Mouse (Mus musculus) spleen, adult 2 months (tissue): Measurements from ENCODE around the gene Crtc1. TPM values are rescaled to one million over a fixed set of nuclear protein-coding genes. Genes with fewer than 3 reads are reported as not detected.

Source experiments
- DNase-seq, 2 experiments: peaks; one replicate each; pipeline versions ENCODE4 v3.0.0 to v3.0.0-alpha.2; 2012 to 2021; ENCODE audit warnings: low spot score in 2 of 2, low read depth in 1 of 2
- H3K27ac ChIP-seq: fragments of 200-500 bp; 2 replicates; pipeline ENCODE4 v1.5.1; 2012; ENCODE audit warnings: low read length, inconsistent platforms; ENCODE audit not compliant: insufficient read depth
- H3K27me3 ChIP-seq: fragments of 200-500 bp; 2 replicates; pipeline ENCODE4 v1.6.1; 2012; ENCODE audit warnings: mild to moderate bottlenecking, moderate library complexity, low read length, inconsistent platforms; ENCODE audit not compliant: control insufficient read depth, insufficient read depth
- H3K36me3 ChIP-seq: fragments of 200-500 bp; 2 replicates; pipeline ENCODE4 v1.6.1; 2012; ENCODE audit warnings: mild to moderate bottlenecking, low read length, inconsistent platforms; ENCODE audit not compliant: control insufficient read depth, insufficient read depth
- H3K4me1 ChIP-seq: fragments of 200-500 bp; 2 replicates; pipeline ENCODE4 v1.6.1; 2011; ENCODE audit warnings: inconsistent platforms; ENCODE audit not compliant: control insufficient read depth, insufficient read depth, insufficient read length
- H3K4me3 ChIP-seq: fragments of 200-500 bp; 2 replicates; pipeline ENCODE4 v1.5.1; 2011; ENCODE audit warnings: mild to moderate bottlenecking, inconsistent platforms; ENCODE audit not compliant: insufficient read depth, insufficient read length; ENCODE audit errors: extremely low read depth
- CTCF ChIP-seq: fragments of 200-500 bp; IDR thresholded peaks from 2 replicates; pipeline ENCODE4 v1.5.1; 2011; ENCODE audit warnings: mild to moderate bottlenecking, inconsistent platforms; ENCODE audit not compliant: insufficient read depth, insufficient read length, insufficient replicate concordance; ENCODE audit errors: extremely low read depth
- POLR2A ChIP-seq: fragments of 200-500 bp; IDR thresholded peaks from 2 replicates; pipeline ENCODE4 v1.6.1; 2011; ENCODE audit warnings: low read depth, low read length, inconsistent platforms
- WGBS: fragments of 180-500 bp; shearing (Covaris S2); methylation state at CpG from one replicate; pipeline ENCODE4 v1.1.7; 2018; 5-methylcytosine and 5-hydroxymethylcytosine counted together
- polyA plus RNA-seq: library from polyadenylated mRNA; depleted of rRNA; stranded (reverse); fragments of >200 nt; gene quantifications from 2 replicates; pipeline ENCODE4 v1.2.3, GENCODE M21; 2012

The Crtc1 gene
- polyA plus RNA-seq, 1 experiment = 18.9 TPM

DNA sequence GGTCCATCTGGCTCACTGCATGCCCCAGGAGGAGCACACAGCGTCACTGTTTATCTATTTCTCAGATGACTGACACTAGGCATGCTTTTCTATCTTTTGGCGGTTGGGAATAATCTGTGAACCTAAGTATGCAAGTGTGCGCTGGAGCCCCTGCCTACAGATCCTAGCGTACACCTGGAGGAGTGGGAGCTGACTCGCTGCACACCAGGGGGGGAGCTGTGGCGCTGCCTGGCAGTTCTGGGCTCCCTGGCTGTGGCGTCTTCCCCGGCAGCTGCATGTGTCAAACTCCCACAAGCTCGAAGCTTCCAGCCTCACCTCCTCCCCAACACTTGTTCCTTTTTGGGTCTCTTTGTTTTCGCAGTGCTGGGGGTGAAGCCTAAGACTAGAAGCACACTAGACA is 21.5 kb downstream of the Crtc1 start:
- Histone ChIP-seq H3K27ac (no peak overlapping the region), H3K4me3 (no peak overlapping the region), H3K36me3 (no peaks in the 10 kb centered on the region), H3K27me3 (no peaks in the 10 kb centered on the region), H3K4me1 (no peaks in the 10 kb centered on the region)
- no peak for TF ChIP-seq CTCF
- TF ChIP-seq POLR2A = no peak
- DNase-seq = no peak
- WGBS = 64% methylated on average over 10 of the region's 10 CpGs

DNA sequence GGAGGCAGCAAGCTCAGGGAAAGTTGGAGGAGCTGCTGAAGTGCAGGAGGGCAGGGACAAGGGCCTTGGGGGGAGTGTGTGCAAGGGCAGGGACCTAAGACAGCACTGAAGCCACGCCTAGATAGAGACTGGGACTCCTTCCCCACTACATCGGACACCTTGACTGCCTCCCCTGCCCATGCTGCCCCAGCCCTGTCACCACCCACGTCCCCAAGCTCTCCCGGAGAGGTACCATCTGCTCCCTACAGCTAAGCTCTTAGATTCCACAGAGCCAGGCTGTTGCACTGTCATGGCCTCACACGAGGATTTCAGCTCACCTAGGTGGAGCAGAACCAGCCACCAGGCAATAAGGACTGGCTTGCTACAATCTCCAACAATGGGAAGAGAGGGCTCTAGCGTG is 22.4 kb downstream of the Crtc1 start:
- Histone ChIP-seq H3K27me3 (no peaks in the 10 kb centered on the region), H3K4me3 (no peak overlapping the region), H3K27ac (no peak overlapping the region), H3K36me3 (no peaks in the 10 kb centered on the region), H3K4me1 (no peaks in the 10 kb centered on the region)
- no peak for DNase-seq
- 88% methylated on average over 6 of the region's 6 CpGs for WGBS
- TF ChIP-seq CTCF (no peak), POLR2A (no peak)

DNA sequence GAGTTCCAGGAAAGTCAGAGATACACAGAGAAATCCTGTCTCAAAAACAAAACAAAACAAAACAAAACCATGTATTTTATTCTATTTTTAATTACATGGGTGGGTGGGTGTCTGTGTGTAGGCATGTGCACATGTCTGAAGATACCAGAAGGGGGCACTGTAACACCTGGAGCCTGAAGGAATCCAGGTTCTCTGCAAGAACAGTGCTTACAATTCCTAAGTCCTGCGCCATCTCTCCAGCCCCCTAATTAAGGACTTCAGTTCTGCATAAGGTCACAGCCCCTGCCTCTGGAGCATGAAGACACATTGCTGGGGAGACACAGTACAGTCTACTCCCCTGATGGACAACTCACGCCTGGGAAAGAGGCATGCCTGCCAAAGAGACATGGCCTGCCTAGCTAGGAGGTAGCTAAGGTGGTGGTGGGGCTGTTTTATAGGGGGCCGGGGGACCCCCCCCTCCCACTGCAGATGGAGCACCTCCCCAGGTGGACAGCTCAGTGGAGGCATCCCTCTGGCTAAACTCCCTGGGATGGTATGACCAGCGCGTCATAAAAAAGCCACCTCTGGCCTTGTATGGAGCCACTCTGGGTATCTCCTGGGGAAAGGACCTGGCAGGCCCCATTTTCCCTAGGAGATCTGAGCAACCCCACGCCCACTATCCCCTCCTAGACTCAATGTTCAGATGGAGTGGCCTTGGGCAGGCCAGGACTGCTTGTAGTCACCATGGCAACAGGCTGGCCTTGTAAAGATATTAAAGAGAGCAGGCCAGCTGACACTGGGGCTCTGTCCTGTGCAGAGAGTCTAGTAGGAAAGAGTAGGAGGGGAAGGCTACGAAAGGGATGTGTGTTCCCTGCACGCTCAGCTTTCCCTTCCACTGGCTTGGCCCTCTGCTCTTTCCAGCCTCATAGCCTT is 23.6 kb downstream of the Crtc1 start:
- Histone ChIP-seq H3K4me3 (no peak overlapping the region), H3K27me3 (no peaks in the 10 kb centered on the region), H3K4me1 (no peaks in the 10 kb centered on the region), H3K36me3 (no peaks in the 10 kb centered on the region), H3K27ac (no peak overlapping the region)
- TF ChIP-seq POLR2A (no peak), CTCF (peak; percentile 22; the same call in 1 of the 2 replicates)
- WGBS = 93% methylated on average over 8 of the region's 8 CpGs
- peak in 1 of 2 experiments; percentile 12 for DNase-seq

DNA sequence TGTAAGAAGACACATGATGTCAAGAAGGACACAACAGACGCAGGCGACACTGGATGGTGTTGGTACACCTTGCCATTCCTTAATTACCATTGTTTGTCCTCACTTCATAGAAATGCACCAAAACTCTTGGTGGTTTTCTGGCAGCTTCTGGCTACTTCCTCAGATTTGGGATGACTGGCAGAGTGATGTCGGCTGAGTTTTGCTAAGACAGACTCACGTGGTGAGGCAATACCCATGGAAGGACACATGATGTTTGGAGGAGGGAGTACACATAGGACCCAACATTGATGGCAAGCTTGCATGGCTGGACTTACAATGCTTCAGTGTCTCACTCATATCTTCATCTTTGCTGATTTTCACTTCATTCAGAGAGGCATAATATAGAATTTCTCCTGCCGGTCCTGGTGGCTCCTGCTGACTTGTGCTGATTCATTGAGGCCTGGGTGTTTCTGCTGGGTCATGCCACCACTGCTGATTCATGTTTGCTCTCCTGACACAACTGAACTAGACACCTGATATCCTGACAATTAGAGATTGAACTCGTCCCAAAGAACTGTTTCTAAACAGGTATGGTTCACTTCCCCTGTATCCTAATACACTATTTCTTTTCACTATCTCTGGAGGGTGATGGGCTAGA is 25.0 kb downstream of the Crtc1 start:
- DNase-seq = no peak
- Histone ChIP-seq H3K27me3 (no peaks in the 10 kb centered on the region), H3K27ac (no peak overlapping the region), H3K36me3 (no peaks in the 10 kb centered on the region), H3K4me1 (no peaks in the 10 kb centered on the region), H3K4me3 (no peak overlapping the region)
- TF ChIP-seq POLR2A (no peak), CTCF (no peak)
- 82% methylated on average over 6 of the region's 6 CpGs for WGBS

DNA sequence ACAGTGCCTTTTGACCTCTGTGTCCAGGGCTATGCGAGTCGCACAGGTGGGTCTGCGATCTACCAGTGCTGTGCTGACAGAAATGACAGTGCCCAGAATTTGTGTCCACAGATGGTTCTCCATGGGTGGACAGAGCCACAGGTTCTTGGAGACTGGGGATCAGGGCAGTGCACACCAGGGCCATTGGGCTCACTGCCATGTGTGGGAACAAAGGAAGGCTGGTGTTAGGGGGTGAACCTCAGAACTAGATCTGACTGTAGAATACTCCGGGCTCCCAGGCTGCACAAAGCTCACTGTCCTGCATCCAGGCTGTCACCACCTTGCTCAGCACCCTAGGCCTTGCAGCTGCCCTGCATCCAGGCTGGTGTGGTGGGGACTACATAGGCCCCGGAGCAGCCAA is 29.1 kb downstream of the Crtc1 start:
- H3K4me1 ChIP-seq = no peaks in the 10 kb centered on the region
- DNase-seq = no peak
- H3K36me3 ChIP-seq = no peaks in the 10 kb centered on the region
- no peak overlapping the region for H3K27ac ChIP-seq
- H3K27me3 ChIP-seq = no peaks in the 10 kb centered on the region
- WGBS = 93% methylated on average over 5 of the region's 5 CpGs
- H3K4me3 ChIP-seq = no peak overlapping the region
- no peak for TF ChIP-seq CTCF
- no peak for TF ChIP-seq POLR2A

DNA sequence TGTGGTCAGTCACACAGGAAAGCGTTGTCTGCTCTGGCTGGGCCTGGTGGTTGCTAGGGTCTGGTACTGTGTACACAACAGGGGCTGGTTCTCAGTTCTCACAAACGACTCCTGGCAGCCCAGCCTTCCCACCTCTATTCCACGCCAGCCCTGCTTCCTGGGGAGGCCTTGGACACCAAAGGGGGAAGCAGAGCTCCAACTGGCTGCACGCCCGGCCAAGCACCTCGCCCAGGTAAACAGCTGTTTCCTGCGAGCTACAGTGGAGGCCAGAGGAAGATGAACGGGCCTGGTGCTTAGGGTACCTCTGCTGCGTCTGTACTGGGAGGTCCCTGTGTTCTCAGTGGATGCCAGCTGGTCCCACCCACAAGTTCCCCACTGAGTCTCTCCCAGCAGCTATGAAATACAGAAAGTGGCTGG is 29.9 kb downstream of the Crtc1 start:
- TF ChIP-seq CTCF (no peak), POLR2A (no peak)
- no peaks in the 10 kb centered on the region for H3K4me1 ChIP-seq
- DNase-seq = no peak
- no peak overlapping the region for H3K4me3 ChIP-seq
- H3K36me3 ChIP-seq = no peaks in the 10 kb centered on the region
- H3K27me3 ChIP-seq = no peaks in the 10 kb centered on the region
- no peak overlapping the region for H3K27ac ChIP-seq
- WGBS = 51% methylated on average over 9 of the region's 9 CpGs
